Mouse (Mus musculus) heart, embryonic 12.5 days (tissue): ENCODE measurements around the gene Glis2. TPM values are rescaled to one million over a fixed set of nuclear protein-coding genes. Genes with fewer than 3 reads are reported as not detected.
A peak's percentile ranks its signal among the peaks of the same experiment; 100 is the strongest.

Experiments
- ATAC-seq: fragments of 200-750 bp; cut with Nextera tagmentation; 2 replicates; pipeline ENCODE4 v1.8.0; 2017; ENCODE audit warnings: moderate TSS enrichment, moderate library complexity; ENCODE audit not compliant: insufficient number of reproducible peaks, low FRiP score
- H3K27ac ChIP-seq: fragments of 300-500 bp; sonication (generic); 2 replicates; pipeline ENCODE4 v1.5.1; 2016; ENCODE audit warnings: mild to moderate bottlenecking, moderate library complexity; ENCODE audit not compliant: poor library complexity, severe bottlenecking
- H3K27me3 ChIP-seq: fragments of 300-500 bp; sonication (generic); replicated peaks from 2 replicates; pipeline ENCODE4 v1.6.1; 2016; ENCODE audit warnings: mild to moderate bottlenecking, moderate library complexity
- H3K36me3 ChIP-seq: fragments of 300-500 bp; sonication (generic); 2 replicates; pipeline ENCODE4 v1.6.1; 2016; ENCODE audit warnings: mild to moderate bottlenecking, moderate library complexity
- H3K4me1 ChIP-seq: fragments of 300-500 bp; sonication (generic); replicated peaks from 2 replicates; pipeline ENCODE4 v1.6.1; 2016; ENCODE audit warnings: mild to moderate bottlenecking
- H3K4me2 ChIP-seq: fragments of 300-500 bp; sonication (generic); 2 replicates; pipeline ENCODE4 v1.6.1; 2016; ENCODE audit warnings: mild to moderate bottlenecking, moderate library complexity
- H3K4me3 ChIP-seq: fragments of 300-500 bp; sonication (generic); 2 replicates; pipeline ENCODE4 v1.5.1; 2016; ENCODE audit warnings: mild to moderate bottlenecking
- H3K9ac ChIP-seq: fragments of 300-500 bp; sonication (generic); 2 replicates; pipeline ENCODE4 v1.6.1; 2016; ENCODE audit warnings: mild to moderate bottlenecking, moderate library complexity
- H3K9me3 ChIP-seq: fragments of 300-500 bp; sonication (generic); replicated peaks from 2 replicates; pipeline ENCODE4 v1.6.1; 2016; ENCODE audit warnings: mild to moderate bottlenecking, moderate library complexity
- WGBS: fragments of 180-500 bp; shearing (Covaris S2); methylation state at CpG from one replicate; pipeline ENCODE4 v1.1.7; 2016; 5-methylcytosine and 5-hydroxymethylcytosine counted together
- polyA plus RNA-seq: library from polyadenylated mRNA; unstranded; fragments of >200 nt; fragmentation: Nextera tagmentation; extraction: Ambion mirVana; gene quantifications from 2 replicates; pipeline ENCODE4 v1.2.1, GENCODE M21; 2016

Gene Glis2
- polyA plus RNA-seq, 1 experiment from 2014 or later, result 24.9 TPM

- no peak for ATAC-seq
- 77% methylated on average over 2 of the region's 2 CpGs for WGBS
- peaks cover 42% of the 10 kb centered on the region for H3K36me3 ChIP-seq
- no peak overlapping the region for H3K4me2 ChIP-seq
- peaks cover 20% of the 10 kb centered on the region for H3K4me1 ChIP-seq
- 0 out of 2 replicates have a peak, but pooled peaks cover 2% of the 10 kb centered on the region for H3K9me3 ChIP-seq
- no peaks in the 10 kb centered on the region for H3K27me3 ChIP-seq
- H3K9ac ChIP-seq, result no peak overlapping the region
- H3K4me3 ChIP-seq, result no peak overlapping the region
- no peak overlapping the region for H3K27ac ChIP-seq
Measured at GRCm38 (mm10) chr16:4661605-4662004, 67.1 kb downstream of the Glis2 start.

- Histone ChIP-seq H3K4me2 (no peak overlapping the region), H3K4me3 (no peak overlapping the region), H3K9ac (no peak overlapping the region), H3K4me1 (peaks cover 7% of the 10 kb centered on the region), H3K9me3 (0 out of 2 replicates have a peak, but pooled peaks cover 2% of the 10 kb centered on the region), H3K27ac (no peak overlapping the region), H3K27me3 (no peaks in the 10 kb centered on the region), H3K36me3 (peaks cover 57% of the 10 kb centered on the region)
- ATAC-seq, result no peak
- WGBS, result 83% methylated on average over 2 of the region's 2 CpGs
Measured at GRCm38 (mm10) chr16:4663806-4664205, 69.3 kb downstream of the Glis2 start.

GRCm38 (mm10) chr16:4665726-4666125 lies 71.2 kb downstream of the Glis2 start:
- no peak overlapping the region for H3K9ac ChIP-seq
- H3K4me3 ChIP-seq, result no peak overlapping the region
- WGBS, result 95% methylated on average over 2 of the region's 2 CpGs
- H3K4me2 ChIP-seq, result no peak overlapping the region
- ATAC-seq, result no peak
- H3K27ac ChIP-seq, result no peak overlapping the region
- H3K9me3 ChIP-seq, result no peaks in the 10 kb centered on the region
- H3K36me3 ChIP-seq, result peaks cover 68% of the 10 kb centered on the region
- no peaks in the 10 kb centered on the region for H3K4me1 ChIP-seq
- H3K27me3 ChIP-seq, result no peaks in the 10 kb centered on the region

GRCm38 (mm10) chr16:4667190-4667808 lies 72.8 kb downstream of the Glis2 start:
- peak; percentile 77 for ATAC-seq

GRCm38 (mm10) chr16:4670317-4670716 lies 75.8 kb downstream of the Glis2 start:
- H3K4me3 ChIP-seq, result no peak overlapping the region
- no peak overlapping the region for H3K4me2 ChIP-seq
- no peaks in the 10 kb centered on the region for H3K27me3 ChIP-seq
- H3K27ac ChIP-seq, result no peak overlapping the region
- no peaks in the 10 kb centered on the region for H3K9me3 ChIP-seq
- no peaks in the 10 kb centered on the region for H3K4me1 ChIP-seq
- WGBS, result 68% methylated on average over 5 of the region's 5 CpGs
- no peak overlapping the region for H3K9ac ChIP-seq
- H3K36me3 ChIP-seq, result peaks cover 62% of the 10 kb centered on the region
- ATAC-seq, result no peak

More at GRCm38 (mm10) chr16:4667190-4667808, 72.8 kb downstream of the Glis2 start:
- Histone ChIP-seq H3K9ac (no peak overlapping the region), H3K4me1 (no peaks in the 10 kb centered on the region), H3K36me3 (peaks cover 57% of the 10 kb centered on the region), H3K4me3 (no peak overlapping the region), H3K4me2 (no peak overlapping the region), H3K27ac (no peak overlapping the region), H3K9me3 (no peaks in the 10 kb centered on the region), H3K27me3 (no peaks in the 10 kb centered on the region)
- WGBS, result 25% methylated on average over 3 of the region's 3 CpGs

- peaks cover 51% of the 10 kb centered on the region for H3K36me3 ChIP-seq
- H3K27ac ChIP-seq, result no peak overlapping the region
- no peak overlapping the region for H3K9ac ChIP-seq
- ATAC-seq, result no peak
- peaks cover 15% of the 10 kb centered on the region for H3K4me1 ChIP-seq
- WGBS, result 86% methylated on average over 4 of the region's 4 CpGs
- H3K4me2 ChIP-seq, result no peak overlapping the region
- H3K9me3 ChIP-seq, result no peaks in the 10 kb centered on the region
- no peak overlapping the region for H3K4me3 ChIP-seq
- H3K27me3 ChIP-seq, result no peaks in the 10 kb centered on the region
Measured at GRCm38 (mm10) chr16:4674091-4674490, 79.6 kb downstream of the Glis2 start.

Other genes starting within 250 kb of the Glis2 start
- gene Adcy9, start 174.2 kb upstream of the Glis2 start, polyA plus RNA-seq, result 0.88 and 1.4 TPM in 2 replicates
- gene Srl, start 52.9 kb upstream of the Glis2 start, polyA plus RNA-seq, result 228 and 230 TPM in 2 replicates
- 8.1 and 8.4 TPM in 2 replicates for gene Tfap4, start 34.9 kb upstream of the Glis2 start, polyA plus RNA-seq
- 127 and 128 TPM in 2 replicates for gene Pam16, start 30.3 kb downstream of the Glis2 start, polyA plus RNA-seq
- 14.8 and 16.4 TPM in 2 replicates for gene Vasn, start 45.2 kb downstream of the Glis2 start, polyA plus RNA-seq
- 77.6 and 77.7 TPM in 2 replicates for gene Dnaja3, start 45.3 kb downstream of the Glis2 start, polyA plus RNA-seq
- gene Coro7, start 85.1 kb downstream of the Glis2 start, polyA plus RNA-seq, result 14.8 and 15.3 TPM in 2 replicates
- 37.2 and 37.8 TPM in 2 replicates for gene Nmral1, start 124.6 kb downstream of the Glis2 start, polyA plus RNA-seq
- gene Hmox2, start 131.6 kb downstream of the Glis2 start, polyA plus RNA-seq, result 84.5 and 90.1 TPM in 2 replicates
- 122 and 132 TPM in 2 replicates for gene Cdip1, start 195.6 kb downstream of the Glis2 start, polyA plus RNA-seq
- gene 4930562C15Rik, start 240.7 kb downstream of the Glis2 start, polyA plus RNA-seq, result 0.11 and 0.57 TPM in 2 replicates